Mouse (Mus musculus): ENCODE measurements around the gene Usp21.
A peak's percentile ranks its signal among the peaks of the same experiment; 100 is the strongest.
"Not testable (repeated sequence)": the region's sequence is repeated elsewhere in the genome, so short reads cannot be mapped to it uniquely, and the experiment has no call there.

Gene Usp21

DNA sequence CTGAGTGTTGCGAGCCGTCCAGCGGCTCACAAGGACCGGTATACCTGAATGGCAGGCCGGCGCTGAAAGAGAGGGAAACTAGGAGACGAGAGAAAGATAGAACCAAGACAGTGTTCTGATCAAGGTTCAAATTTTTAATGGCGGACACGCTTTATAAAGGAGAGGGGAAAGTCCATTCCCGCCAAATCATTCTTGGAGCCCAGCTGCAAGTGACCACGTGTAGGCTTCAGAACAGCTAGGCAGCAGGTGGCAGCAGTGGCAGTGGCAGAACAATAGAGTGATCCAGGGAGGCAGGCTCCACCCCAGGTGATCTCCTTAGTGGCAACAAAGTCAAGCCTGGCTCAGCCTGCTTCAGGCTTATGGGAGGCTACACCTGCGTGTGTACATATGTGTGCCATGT is 45.8 kb downstream of the Usp21 start:
- not testable (repeated sequence) for ATAC-seq (ENCODE audit: low TSS enrichment)

DNA sequence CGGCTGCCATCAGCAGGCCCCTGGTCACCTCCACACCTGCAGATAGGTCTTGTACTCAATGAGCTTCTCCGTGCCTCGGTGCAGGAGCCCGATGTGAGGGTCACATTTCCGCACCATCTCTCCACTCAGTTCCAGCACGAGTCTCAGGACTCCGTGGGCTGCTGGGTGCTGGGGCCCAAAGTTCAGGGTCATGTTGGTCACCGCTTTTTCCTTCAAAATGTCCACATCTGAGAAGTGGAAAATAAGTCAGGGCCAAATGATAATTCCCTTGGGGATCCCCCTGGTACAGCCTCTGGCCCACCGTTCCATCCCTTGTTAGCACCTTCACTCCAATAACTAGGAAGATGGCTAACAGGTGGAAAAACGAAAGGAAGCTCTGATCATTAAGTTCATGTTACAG is 46.9 kb downstream of the Usp21 start:
- no peak for ATAC-seq (ENCODE audit: low TSS enrichment)

DNA sequence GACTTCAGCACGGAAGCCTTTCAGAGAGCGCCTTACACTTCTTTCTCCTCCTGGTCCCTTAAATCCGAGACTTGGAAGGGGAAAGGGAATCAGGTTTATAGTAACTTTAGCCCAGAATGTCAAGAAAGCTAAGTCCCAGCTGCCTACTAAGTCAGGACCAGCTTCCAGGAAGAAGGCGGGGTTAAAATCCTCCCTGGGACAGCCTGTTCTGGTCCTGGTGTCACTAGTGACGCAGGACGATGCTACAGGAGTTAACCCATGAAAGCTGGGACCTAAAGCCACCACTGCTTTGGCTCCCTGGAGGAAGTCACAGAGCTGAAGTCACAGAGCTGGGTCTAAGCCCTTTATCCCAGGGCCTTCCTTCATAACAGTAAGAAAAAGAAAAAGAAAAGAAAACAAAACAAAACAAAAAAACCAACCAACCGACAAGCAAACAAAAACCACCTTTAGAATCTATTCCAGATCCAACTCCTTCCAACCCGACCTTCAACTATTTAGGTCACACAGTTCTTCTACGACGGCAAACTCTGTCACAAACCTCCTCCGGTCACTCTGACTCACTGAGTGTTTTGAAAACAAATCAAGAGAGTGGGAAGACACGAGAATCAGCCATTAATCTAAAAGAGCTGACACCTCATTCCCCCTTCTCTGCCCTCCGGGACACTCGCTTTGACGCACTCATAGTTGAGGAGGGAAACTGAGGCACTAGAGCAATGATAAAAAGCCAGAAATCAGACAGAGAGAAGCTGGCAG is 47.6 kb downstream of the Usp21 start:
- ATAC-seq (ENCODE audit: low TSS enrichment) = no peak

DNA sequence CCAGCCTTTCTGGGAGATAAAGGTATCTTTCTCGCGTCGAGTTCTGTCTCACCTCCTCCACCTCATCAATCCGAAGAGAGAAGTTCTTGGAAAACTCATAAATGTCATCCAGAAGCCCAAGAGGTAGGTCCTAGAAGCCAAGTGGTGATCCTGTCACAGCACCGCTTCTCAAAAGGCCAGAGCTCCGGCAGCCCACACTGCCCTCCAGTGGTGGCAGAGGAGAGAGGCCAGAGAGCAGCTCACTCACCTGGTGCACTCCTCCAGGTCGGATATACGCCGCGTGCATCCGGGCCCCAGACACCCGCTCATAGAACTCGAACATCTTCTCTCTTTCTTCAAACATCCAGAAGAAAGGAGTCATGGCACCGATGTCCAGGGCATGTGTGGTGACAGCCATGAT is 49.3 kb downstream of the Usp21 start:
- peak; percentile 56; the same call in 1 of the 2 replicates for ATAC-seq (ENCODE audit: low TSS enrichment)

DNA sequence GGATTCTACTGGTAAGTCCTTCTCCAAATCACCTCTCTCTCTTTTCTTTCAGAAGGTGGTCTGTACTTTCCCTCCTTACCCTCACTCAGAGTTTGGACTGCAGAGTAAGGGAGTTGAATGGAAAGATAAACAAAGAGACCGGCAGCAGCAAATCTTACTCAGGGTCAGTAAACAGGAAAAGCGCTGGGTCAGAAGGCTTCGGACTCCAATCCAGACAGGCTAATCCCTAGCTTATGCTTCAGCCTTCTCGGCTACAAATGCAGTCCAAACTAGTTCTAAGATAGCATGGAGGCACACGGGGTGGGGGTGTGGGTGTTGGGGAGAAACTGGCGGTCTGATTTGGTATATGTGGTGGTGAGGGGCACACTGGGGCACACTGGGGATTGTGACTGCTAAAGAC is 50.4 kb downstream of the Usp21 start:
- ATAC-seq (ENCODE audit: low TSS enrichment) = no peak

DNA sequence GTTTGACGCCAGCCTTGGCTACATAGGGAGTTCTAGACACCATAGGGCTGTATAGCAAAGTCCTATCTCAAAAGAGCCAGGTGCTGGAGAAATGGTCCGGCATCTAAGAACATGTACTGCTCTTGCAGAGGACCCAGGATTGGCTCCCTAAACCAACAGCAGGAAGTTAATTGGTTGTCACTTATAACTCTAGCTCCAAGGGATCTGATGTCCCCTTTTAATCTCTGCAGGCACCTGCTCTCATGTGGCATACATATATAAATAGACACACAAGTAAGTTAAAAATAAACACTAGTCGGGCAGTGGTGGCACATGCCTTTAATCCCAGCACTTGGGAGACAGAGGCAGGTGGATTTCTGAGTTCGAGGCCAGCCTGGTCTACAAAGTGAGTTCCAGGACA is 52.0 kb downstream of the Usp21 start:
- ATAC-seq (ENCODE audit: low TSS enrichment) = no peak

DNA sequence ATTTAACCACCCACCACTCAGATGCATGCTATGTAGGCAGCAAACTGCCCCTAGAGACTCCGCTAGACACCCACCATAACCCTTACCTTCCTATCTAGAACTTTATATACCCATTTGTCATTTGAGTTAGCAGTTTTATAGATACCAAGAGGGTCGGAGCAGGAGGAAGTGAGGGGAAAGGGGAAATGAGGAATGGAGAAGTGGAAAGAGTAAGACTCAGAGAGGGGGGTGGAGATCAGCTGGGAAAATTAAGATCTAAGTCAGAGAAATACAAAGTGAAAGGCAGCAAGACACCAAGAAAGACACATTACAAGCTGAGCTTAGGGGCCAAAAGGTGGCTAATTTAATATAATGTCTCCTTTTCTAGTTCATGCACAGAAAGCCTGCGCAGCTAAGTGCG is 53.3 kb downstream of the Usp21 start:
- ATAC-seq (ENCODE audit: low TSS enrichment) = no peak

DNA sequence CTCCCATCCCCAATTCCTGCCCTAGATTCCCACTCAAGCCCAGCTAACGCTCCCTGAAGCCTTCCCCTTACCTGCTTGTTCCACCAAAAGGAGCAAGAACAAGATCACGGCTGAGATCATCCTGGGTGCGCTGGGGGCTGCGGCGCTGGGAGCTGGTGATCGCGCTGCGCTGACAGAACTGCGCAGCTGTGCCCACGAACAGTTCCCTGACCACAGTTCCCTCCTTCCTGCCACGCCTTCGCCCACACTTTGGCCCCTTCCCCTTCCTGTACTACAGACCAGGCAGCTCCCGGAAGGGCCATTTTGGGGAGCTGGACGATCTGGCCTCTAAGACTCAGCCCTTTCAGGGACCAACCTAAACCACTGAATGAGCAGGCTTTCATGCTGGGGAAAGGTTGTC is 53.7 kb downstream of the Usp21 start, which contains the start of gene Fcer1g:
Fcer1g (minus strand) TSS at position 240 of the 400 bp plus-strand sequence.
- no peak for ATAC-seq (ENCODE audit: low TSS enrichment)

DNA sequence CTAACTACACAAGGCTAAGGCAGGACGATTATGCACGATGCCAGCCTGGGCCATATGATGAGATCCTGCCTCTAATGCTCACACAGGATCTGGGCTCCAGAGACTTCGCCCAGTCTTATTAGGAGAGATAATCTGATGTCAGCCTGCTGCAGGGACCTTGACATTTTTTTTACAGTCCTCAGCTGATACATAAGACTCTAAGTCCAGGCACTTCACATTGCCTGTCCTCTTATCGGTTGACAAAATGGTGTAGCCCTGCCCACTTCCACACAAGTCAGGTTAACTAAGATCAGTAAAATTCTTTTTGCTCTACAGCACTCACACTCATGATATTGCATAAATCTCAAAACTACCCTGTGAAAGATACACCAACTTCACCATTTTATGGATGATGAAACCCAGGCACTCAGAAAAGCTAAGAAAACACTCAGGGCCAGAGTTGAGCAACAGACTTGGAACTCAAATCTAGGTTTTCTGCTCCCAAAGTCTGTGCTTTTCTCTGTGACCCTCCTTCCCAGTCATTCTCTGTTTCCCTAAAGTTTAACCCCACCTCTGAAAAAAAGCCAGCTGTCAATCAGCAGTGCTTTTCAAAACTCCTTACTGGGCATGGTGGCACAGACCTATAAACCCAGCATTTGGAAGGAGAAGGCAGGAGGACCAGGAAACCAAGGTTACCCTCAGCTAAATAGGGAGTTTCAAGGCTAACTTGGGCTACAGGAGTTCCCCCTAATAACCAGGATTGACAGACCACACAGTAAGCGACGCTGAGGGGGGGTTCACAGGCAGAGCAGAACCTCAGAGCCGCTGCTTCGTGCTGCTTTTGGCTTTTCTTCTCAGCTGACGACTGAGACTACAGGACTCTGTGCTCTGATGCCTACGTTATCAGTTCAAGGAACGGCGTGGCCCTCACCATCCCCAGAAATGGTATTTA is 54.7 kb downstream of the Usp21 start:
- no peak for ATAC-seq (ENCODE audit: low TSS enrichment)

DNA sequence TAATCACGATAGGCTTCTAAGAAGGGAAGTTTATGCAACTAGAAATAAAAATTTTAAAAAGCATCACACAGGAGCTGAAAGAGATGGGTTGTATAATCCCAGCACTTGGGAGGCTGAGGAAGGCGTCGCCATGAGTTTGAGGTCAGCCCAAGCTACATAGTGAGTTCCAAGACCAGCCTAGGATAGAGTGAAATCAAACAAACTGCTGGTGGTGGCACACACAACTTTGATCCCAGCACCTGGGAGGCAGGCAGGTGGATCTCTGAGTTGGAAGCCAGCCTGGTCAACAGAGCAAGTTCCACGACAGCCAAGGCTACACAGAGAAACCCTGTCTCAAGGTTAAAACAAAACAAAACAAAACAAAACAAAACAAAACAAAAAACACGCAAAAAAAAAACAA is 55.4 kb downstream of the Usp21 start:
- ATAC-seq (ENCODE audit: low TSS enrichment) = no peak

All from frontal cortex, adult (tissue).